Mouse (Mus musculus) adrenal gland, adult 8-10 months (tissue): ENCODE data around the gene Nox3. TPM values are rescaled to one million over a fixed set of nuclear protein-coding genes. Genes with fewer than 3 reads are reported as not detected.

Experiments
- DNase-seq: peaks from one replicate; pipeline ENCODE4 v3.0.0; 2022
- total RNA-seq, 4 experiments: library from RNA; stranded (reverse); gene quantifications; 2 replicates each; pipeline ENCODE4 v1.2.4; 2022

Nox3 gene
- total RNA-seq, 4 experiments from 2014 or later, result not detected

- no peak for DNase-seq
These were observed 85.7 kb downstream of the Nox3 start for GRCm38 (mm10) chr17:3610307-3610754.

- DNase-seq, result no peak
These were observed 92.9 kb downstream of the Nox3 start for GRCm38 (mm10) chr17:3602954-3603672.

- DNase-seq, result no peak
These were observed 97.7 kb downstream of the Nox3 start for GRCm38 (mm10) chr17:3598393-3598792.

GRCm38 (mm10) chr17:3597866-3598265, 98.2 kb downstream of the Nox3 start:
- no peak for DNase-seq

- DNase-seq, result no peak
These were observed 98.9 kb downstream of the Nox3 start for GRCm38 (mm10) chr17:3597130-3597529.

Other genes with a start within 250 kb of the Nox3 start
- under 1 TPM in 2 of 4 experiments, not detected in 2; 0.45 to 0.77 TPM for gene Cldn20, start 163.7 kb downstream of the Nox3 start, total RNA-seq
- gene Tfb1m, start 138.5 kb downstream of the Nox3 start, total RNA-seq, result 10 to 100 TPM; 12.3 to 14.2 (median 13.2) TPM